Mouse (Mus musculus) neutrophil, adult 83 days (primary cell): ENCODE measurements around the gene Serpinb2. TPM values are rescaled to one million over a fixed set of nuclear protein-coding genes. Genes with fewer than 3 reads are reported as not detected.

Source experiments
- total RNA-seq, 2 experiments: library from RNA; stranded (reverse); gene quantifications; one replicate each; pipeline ENCODE4 v1.2.4; 2023

The Serpinb2 gene
- total RNA-seq = 10 to 100 TPM in 1 of 2 experiments, 1 to 10 TPM in 1; 7.3 to 18.5 TPM

GRCm38 (mm10) chr1:107511252-107511651 is at the start of gene Serpinb2:
Gene Serpinb2, plus strand, starts transcription at chr1:107511423.

Other genes with a start within 250 kb of the Serpinb2 start
- gene Serpinb3b, start 233.1 kb upstream of the Serpinb2 start, total RNA-seq = not detected
- gene Serpinb3c, start 233.1 kb upstream of the Serpinb2 start, total RNA-seq = not detected
- not detected for gene Serpinb11, start 150.2 kb upstream of the Serpinb2 start, total RNA-seq
- gene Serpinb7, start 111.8 kb upstream of the Serpinb2 start, total RNA-seq = not detected
- gene Serpinb8, start 78.6 kb downstream of the Serpinb2 start, total RNA-seq = 1 to 10 TPM; 1.4 to 3.8 TPM